Comparison of ENCODE assay signal across 26 mouse cellular contexts in the genomic region with DNA sequence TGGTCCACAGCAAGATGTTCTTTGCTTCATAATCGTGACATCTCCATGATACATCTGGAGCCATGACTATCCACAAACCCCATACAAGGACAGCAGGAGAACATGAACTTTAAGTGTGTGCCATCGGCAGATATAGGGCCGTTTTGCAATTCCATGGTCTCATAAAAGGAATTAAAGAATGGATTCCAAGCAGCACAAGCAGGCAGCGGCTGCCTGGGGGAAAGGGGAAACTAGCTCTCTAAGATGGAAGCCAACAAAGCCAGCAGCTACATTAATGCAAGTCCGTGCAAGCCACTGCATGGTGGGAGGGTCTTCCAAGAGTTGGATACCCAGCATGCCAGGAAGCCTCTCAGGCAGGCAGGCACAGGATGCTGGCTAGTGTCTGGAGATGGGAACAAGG. TPM values are rescaled to one million over a fixed set of nuclear protein-coding genes. Genes with fewer than 3 reads are reported as not detected.
A peak's percentile ranks its signal among the peaks of the same experiment; 100 is the strongest.
DNase-seq lines count a peak whose midpoint lies in the region; ATAC-seq and TF ChIP-seq lines count a peak whose summit lies in the region.
"Had no signal": no experiment of that assay in that cellular context is flagged by ENCODE, and none has a peak within 500 bp of the region (broad histone marks: within the 10 kb centered on the region; RNA-seq: fewer than 3 reads in every experiment).

No protein-coding gene starts in this region.

- H3K4me3 ChIP-seq in gastrocnemius, adult 2 months = no peak overlapping the region
- no peak overlapping the region for H3K4me3 ChIP-seq in lung, embryonic 15.5 days
- H3K4me3 ChIP-seq in lung, adult 2 months (replicated peaks; ENCODE audit: extremely low read depth, low read depth, low read length) = no peak overlapping the region
- H3K4me3 ChIP-seq in embryonic facial prominence, embryonic 10.5 days = no peak overlapping the region
- no peak overlapping the region for H3K4me3 ChIP-seq in hindbrain, postnatal 0 days (ENCODE audit: low read length)
- H3K4me3 ChIP-seq: forebrain, embryonic 10.5 days; hindbrain, embryonic 10.5 days; hindbrain, embryonic 15.5 days; liver, embryonic 15.5 days; midbrain, embryonic 15.5 days; neural tube, embryonic 15.5 days had no signal

- TF ChIP-seq CTCF in gastrocnemius, adult 2 months (IDR thresholded peaks at IDR 0.05) = no peak
- no peak for TF ChIP-seq CTCF in lung, adult 2 months (IDR thresholded peaks at IDR 0.05; ENCODE audit: insufficient read depth, low read length)
- no peak for TF ChIP-seq CTCF in hindbrain, postnatal 0 days (IDR thresholded peaks at IDR 0.05; ENCODE audit: low read depth)

- no peak for TF ChIP-seq POLR2A in lung, adult 2 months (IDR thresholded peaks at IDR 0.05; ENCODE audit: borderline replicate concordance, extremely low read depth, low read depth, low read length)

- H3K4me1 ChIP-seq in lung, embryonic 15.5 days = peaks cover 9% of the 10 kb centered on the region; the same call in 1 of the 2 replicates
- H3K4me1 ChIP-seq in lung, adult 2 months (ENCODE audit: control insufficient read depth, insufficient read depth, low read length) = peaks cover 5% of the 10 kb centered on the region
- peaks cover 26% of the 10 kb centered on the region for H3K4me1 ChIP-seq in embryonic facial prominence, embryonic 10.5 days
- no peaks in the 10 kb centered on the region for H3K4me1 ChIP-seq in hindbrain, postnatal 0 days (ENCODE audit: insufficient read depth, low read length)
- H3K4me1 ChIP-seq: hindbrain, embryonic 10.5 days; liver, embryonic 15.5 days had no signal

- no peak overlapping the region for H3K4me2 ChIP-seq in lung, embryonic 15.5 days
- no peak overlapping the region for H3K4me2 ChIP-seq in hindbrain, postnatal 0 days (ENCODE audit: low read depth, low read length)
- H3K4me2 ChIP-seq: hindbrain, embryonic 15.5 days; liver, embryonic 15.5 days; midbrain, embryonic 15.5 days; neural tube, embryonic 15.5 days had no signal

- ATAC-seq in lung, embryonic 15.5 days (ENCODE audit: borderline replicate concordance, extremely low read depth, low FRiP score, low TSS enrichment) = no peak
- ATAC-seq in hindbrain, postnatal 0 days = no peak
- ATAC-seq: CD4-positive, CD25-positive, alpha-beta regulatory T cell, adult 4 months; intestine, embryonic 16.5 days; midbrain, embryonic 15.5 days had no signal

- WGBS in lung, embryonic 15.5 days = 76% methylated on average over 5 of the region's 5 CpGs
- 82% methylated on average over 5 of the region's 5 CpGs for WGBS in lung, adult 2 months
- 83% methylated on average over 5 of the region's 5 CpGs for WGBS in embryonic facial prominence, embryonic 10.5 days
- WGBS in hindbrain, postnatal 0 days = 73% methylated on average over 5 of the region's 5 CpGs

- no peaks in the 10 kb centered on the region for H3K27me3 ChIP-seq in lung, embryonic 15.5 days
- no peaks in the 10 kb centered on the region for H3K27me3 ChIP-seq in embryonic facial prominence, embryonic 10.5 days (replicated peaks; ENCODE audit: low read depth, poor library complexity, severe bottlenecking)
- no peaks in the 10 kb centered on the region for H3K27me3 ChIP-seq in hindbrain, postnatal 0 days (ENCODE audit: insufficient read depth, low read length)
- H3K27me3 ChIP-seq: hindbrain, embryonic 15.5 days; liver, embryonic 15.5 days; midbrain, embryonic 15.5 days; neural tube, embryonic 15.5 days had no signal

- peak overlapping the region; percentile 40; the same call in 1 of the 2 replicates for H3K27ac ChIP-seq in gastrocnemius, adult 2 months
- 0 out of 2 replicates have a peak overlapping the region, but pooled peaks have one; percentile 26 for H3K27ac ChIP-seq in lung, embryonic 15.5 days
- no peak overlapping the region for H3K27ac ChIP-seq in embryonic facial prominence, embryonic 10.5 days (replicated peaks)
- H3K27ac ChIP-seq in hindbrain, postnatal 0 days = no peak overlapping the region
- H3K27ac ChIP-seq: forebrain, embryonic 10.5 days; hindbrain, embryonic 10.5 days; hindbrain, embryonic 15.5 days; liver, embryonic 15.5 days; macrophage; midbrain, embryonic 15.5 days; neural tube, embryonic 15.5 days had no signal

- no peak for DNase-seq in gastrocnemius, adult 2 months
- DNase-seq in gastrocnemius, postnatal 14 days = no peak
- DNase-seq in lung, adult 2 months = no peak
- peak; percentile 9 for DNase-seq in embryonic facial prominence, embryonic 10.5 days (ENCODE audit: low spot score)
- DNase-seq in gonadal fat pad, adult 2 months (ENCODE audit: low read depth) = peak; percentile 59
- DNase-seq in hindbrain, postnatal 0 days (ENCODE audit: low spot score) = no peak
- DNase-seq: cerebellum, adult 18-20 months; cerebellum, postnatal 10 days; gastrocnemius, postnatal 36 days; heart, postnatal 14 days; layer of hippocampus, adult 9-11 months; retina, postnatal 1 day; right cerebral cortex, postnatal 14 days; spleen, adult 18-20 months; thymus, adult 2 months; thymus, postnatal 4 days had no signal

- no peak overlapping the region for H3K9ac ChIP-seq in lung, embryonic 15.5 days
- no peak overlapping the region for H3K9ac ChIP-seq in hindbrain, postnatal 0 days (replicated peaks; ENCODE audit: low read length)
- H3K9ac ChIP-seq: hindbrain, embryonic 15.5 days; liver, embryonic 15.5 days; midbrain, embryonic 15.5 days; neural tube, embryonic 15.5 days had no signal

- H3K9me3 ChIP-seq in lung, embryonic 15.5 days = no peaks in the 10 kb centered on the region
- H3K9me3 ChIP-seq in embryonic facial prominence, embryonic 10.5 days = no peaks in the 10 kb centered on the region
- H3K9me3 ChIP-seq in hindbrain, postnatal 0 days (ENCODE audit: low read length) = no peaks in the 10 kb centered on the region
- H3K9me3 ChIP-seq: forebrain, embryonic 10.5 days; hindbrain, embryonic 10.5 days; hindbrain, embryonic 15.5 days; liver, embryonic 15.5 days; midbrain, embryonic 15.5 days; neural tube, embryonic 15.5 days had no signal

- H3K36me3 ChIP-seq in lung, embryonic 15.5 days = no peaks in the 10 kb centered on the region
- no peaks in the 10 kb centered on the region for H3K36me3 ChIP-seq in embryonic facial prominence, embryonic 10.5 days (replicated peaks)
- no peaks in the 10 kb centered on the region for H3K36me3 ChIP-seq in hindbrain, postnatal 0 days (ENCODE audit: insufficient read depth, low read length)
- H3K36me3 ChIP-seq: forebrain, embryonic 10.5 days; hindbrain, embryonic 10.5 days; hindbrain, embryonic 15.5 days; liver, embryonic 15.5 days; midbrain, embryonic 15.5 days; neural tube, embryonic 15.5 days had no signal

- intact Hi-C loops in gastrocnemius, adult 2 months (cut with DNase I) = no loop called here
- intact Hi-C loops in gastrocnemius, postnatal 14 days (cut with DNase I; ENCODE audit: low total_unique reads) = no loop called here

RNA-seq across cellular contexts. Expression of a gene that starts 30.2 kb away (rescaled TPM):
- total RNA-seq in gastrocnemius, adult 2 months (2021) = 10 to 100 TPM; 14.6 to 25.8 TPM
- total RNA-seq in gastrocnemius, postnatal 14 days (2021) = 10 to 100 TPM; 15.3 to 15.8 TPM
- 10.9 and 11.2 TPM in 2 replicates for polyA plus RNA-seq in lung, embryonic 15.5 days (2015; fragmentation: Nextera tagmentation; extraction: Ambion mirVana)
- 2.9 and 6.4 TPM in 2 replicates for polyA plus RNA-seq in lung, adult 2 months (2012; rRNA removed)
- 8.0 and 9.6 TPM in 2 replicates for polyA plus RNA-seq in embryonic facial prominence, embryonic 10.5 days (2016; fragmentation: Nextera tagmentation; extraction: Ambion mirVana)
- polyA plus RNA-seq in gonadal fat pad, adult 2 months (2012; rRNA removed) = 7.3 and 8.4 TPM in 2 replicates
- total RNA-seq in hindbrain, postnatal 0 days (2014; rRNA removed) = 6.8 and 7.9 TPM in 2 replicates
- 11.5 and 12.9 TPM in 2 replicates for polyA plus RNA-seq in hindbrain, postnatal 0 days (2015; fragmentation: Nextera tagmentation; extraction: Ambion mirVana)

Comparison
In these comparisons a context has a peak if more than half of its experiments do, and no peak if none do; other contexts are left out.
1. DNase-seq: peak in embryonic facial prominence, embryonic 10.5 days (single experiment) and gonadal fat pad, adult 2 months (single experiment); none in gastrocnemius, adult 2 months (single experiment), gastrocnemius, postnatal 14 days (single experiment), lung, adult 2 months (single experiment) and hindbrain, postnatal 0 days (single experiment).
2. H3K27ac ChIP-seq: peak in gastrocnemius, adult 2 months (single experiment) and lung, embryonic 15.5 days (single experiment); none in embryonic facial prominence, embryonic 10.5 days (single experiment) and hindbrain, postnatal 0 days (single experiment).